Mouse (Mus musculus) T-cell, adult 2 months (primary cell): Measurements from ENCODE around the gene Tsc22d4.
"Not testable (repeated sequence)": the region's sequence is repeated elsewhere in the genome, so short reads cannot be mapped to it uniquely, and the experiment has no call there.

Source experiments
- DNase-seq: peaks from one replicate; pipeline ENCODE4 v3.0.0; 2022; ENCODE audit warnings: low spot score

Gene Tsc22d4

GRCm38 (mm10) chr5:137741023-137741931 lies 4.3 kb upstream of the Tsc22d4 start, which contains the start of gene Nyap1:
Nyap1 (minus strand) TSS chr5:137741607.
- peak; percentile 85 for DNase-seq

- no peak for DNase-seq
Measured at GRCm38 (mm10) chr5:137742048-137742447, 3.5 kb upstream of the Tsc22d4 start.

- DNase-seq: no peak
Measured at GRCm38 (mm10) chr5:137742836-137743235, 2.7 kb upstream of the Tsc22d4 start.

- DNase-seq: no peak
Measured at GRCm38 (mm10) chr5:137744197-137744596, 1.3 kb upstream of the Tsc22d4 start.

- peak; percentile 60 for DNase-seq
Measured at GRCm38 (mm10) chr5:137746282-137746850, 836 bp downstream of the Tsc22d4 start.

GRCm38 (mm10) chr5:137746851-137747325 lies 1.4 kb downstream of the Tsc22d4 start:
- no peak for DNase-seq

- peak; percentile 50 for DNase-seq
Measured at GRCm38 (mm10) chr5:137747326-137747961, 1.9 kb downstream of the Tsc22d4 start.

- DNase-seq: peak; percentile 42
Measured at GRCm38 (mm10) chr5:137748130-137748770, 2.7 kb downstream of the Tsc22d4 start.

- no peak for DNase-seq
Measured at GRCm38 (mm10) chr5:137749196-137749836, 3.8 kb downstream of the Tsc22d4 start.

GRCm38 (mm10) chr5:137750212-137750611 lies 4.7 kb downstream of the Tsc22d4 start:
- not testable (repeated sequence) for DNase-seq

GRCm38 (mm10) chr5:137751221-137751887 lies 5.8 kb downstream of the Tsc22d4 start:
- no peak for DNase-seq

GRCm38 (mm10) chr5:137751988-137752387 lies 6.5 kb downstream of the Tsc22d4 start:
- DNase-seq: no peak

GRCm38 (mm10) chr5:137753111-137753832 lies 7.7 kb downstream of the Tsc22d4 start:
- no peak for DNase-seq

GRCm38 (mm10) chr5:137755425-137755824 lies 9.9 kb downstream of the Tsc22d4 start:
- no peak for DNase-seq

GRCm38 (mm10) chr5:137756106-137756505 lies 10.6 kb downstream of the Tsc22d4 start:
- no peak for DNase-seq

- peak; percentile 80 for DNase-seq
Measured at GRCm38 (mm10) chr5:137756882-137757661, 11.5 kb downstream of the Tsc22d4 start.

GRCm38 (mm10) chr5:137757887-137758286 lies 12.4 kb downstream of the Tsc22d4 start:
- DNase-seq: no peak

- DNase-seq: no peak
Measured at GRCm38 (mm10) chr5:137758921-137759534, 13.5 kb downstream of the Tsc22d4 start.

- DNase-seq: peak; percentile 80
Measured at GRCm38 (mm10) chr5:137759971-137760412, 14.5 kb downstream of the Tsc22d4 start.
